Comparison of ENCODE assay signal across 17 mouse cellular contexts in genomic region chr2:130430484-130430883, GRCm38 (mm10). TPM values are rescaled to one million over a fixed set of nuclear protein-coding genes. Genes with fewer than 3 reads are reported as not detected.
"Had no signal": no experiment of that assay in that cellular context is flagged by ENCODE, and none has a peak within 500 bp of the region (broad histone marks: within the 10 kb centered on the region; RNA-seq: fewer than 3 reads in every experiment).

No protein-coding gene starts in this region.

- H3K9ac ChIP-seq: hindbrain, embryonic 14.5 days; intestine, embryonic 15.5 days; neural tube, embryonic 15.5 days had no signal

- H3K36me3 ChIP-seq: intestine, embryonic 15.5 days had no signal

- H3K4me1 ChIP-seq: intestine, embryonic 15.5 days; limb, embryonic 10.5 days had no signal

- H3K27ac ChIP-seq: hindbrain, embryonic 14.5 days; intestine, embryonic 15.5 days; left cerebral cortex, adult 2 months; limb, embryonic 10.5 days; neural tube, embryonic 15.5 days had no signal

- ATAC-seq: intestine, embryonic 15.5 days had no signal

- H3K27me3 ChIP-seq: intestine, embryonic 15.5 days; neural tube, embryonic 15.5 days had no signal

- H3K4me2 ChIP-seq: hindbrain, embryonic 14.5 days; intestine, embryonic 15.5 days; liver, embryonic 11.5 days; neural tube, embryonic 15.5 days had no signal

- H3K4me3 ChIP-seq: intestine, embryonic 15.5 days; left cerebral cortex, adult 2 months; limb, embryonic 10.5 days; myocyte; neural tube, embryonic 15.5 days had no signal

- H3K9me3 ChIP-seq: intestine, embryonic 15.5 days; limb, embryonic 10.5 days; neural tube, embryonic 15.5 days had no signal

- DNase-seq: kidney, adult 8-10 months; kidney, postnatal 25 days; lung, postnatal 10 days; midbrain, embryonic 14.5 days; right cerebral cortex, adult 18-20 months; thymus, postnatal 4 days had no signal

RNA-seq across cellular contexts. Expression of gene Tmem239, which starts 24.2 kb away (rescaled TPM):
- polyA plus RNA-seq: hindbrain, embryonic 14.5 days; intestine, embryonic 15.5 days; limb, embryonic 10.5 days; limb, embryonic 14.5 days; liver, embryonic 11.5 days; liver, embryonic 16.5 days; midbrain, embryonic 14.5 days; myocyte; neural tube, embryonic 15.5 days; stomach, embryonic 14.5 days had no signal

RNA-seq across cellular contexts. Expression of gene 1700020A23Rik, which starts 25.4 kb away (rescaled TPM):
- polyA plus RNA-seq: intestine, embryonic 15.5 days; limb, embryonic 10.5 days; limb, embryonic 14.5 days; liver, embryonic 11.5 days; liver, embryonic 16.5 days; midbrain, embryonic 14.5 days; myocyte; neural tube, embryonic 11.5 days; stomach, embryonic 14.5 days had no signal
